Mouse (Mus musculus) embryo, embryonic 11 days (tissue): ENCODE results near the gene Esf1.
"Not testable (repeated sequence)": the region's sequence is repeated elsewhere in the genome, so short reads cannot be mapped to it uniquely, and the experiment has no call there.

Source experiments
- DNase-seq: peaks from one replicate; pipeline ENCODE4 v3.0.0-alpha.2; 2015

Gene Esf1

GRCm38 (mm10) chr2:140170127-140170802 is at the start of gene Esf1, which contains the start of gene Ndufaf5:
TSS of gene Esf1 (minus strand) at chr2:140170564.
TSS of gene Ndufaf5 (plus strand) at chr2:140170649.
- DNase-seq = peak; percentile 99

- no peak for DNase-seq
Observed at GRCm38 (mm10) chr2:140215965-140216364, 45.6 kb upstream of the Esf1 start.

- DNase-seq = no peak
Observed at GRCm38 (mm10) chr2:140215415-140215814, 45.1 kb upstream of the Esf1 start.

- no peak for DNase-seq
Observed at GRCm38 (mm10) chr2:140214519-140215027, 44.2 kb upstream of the Esf1 start.

- DNase-seq = no peak
Observed at GRCm38 (mm10) chr2:140203756-140204155, 33.4 kb upstream of the Esf1 start.

DNA sequence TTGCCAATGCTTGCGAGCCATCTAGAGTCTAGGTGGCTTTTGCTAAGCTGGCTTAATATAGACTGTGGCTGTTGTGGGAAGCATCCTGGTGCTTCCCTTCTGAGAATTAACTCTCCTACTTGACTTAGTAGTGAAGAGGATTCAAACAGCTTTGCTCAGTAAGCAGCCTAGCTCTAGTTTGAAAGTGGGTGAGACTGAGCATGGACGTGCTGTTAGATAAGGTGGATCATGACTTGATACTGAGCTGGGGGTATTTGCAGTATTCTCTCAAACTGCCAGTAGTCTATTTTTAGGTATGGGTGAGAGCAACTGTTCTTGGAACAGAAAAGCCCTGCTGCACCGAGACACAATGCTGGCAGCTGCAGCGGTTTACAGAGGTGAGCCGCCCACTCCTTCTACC is 32.2 kb upstream of the Esf1 start:
- no peak for DNase-seq

DNA sequence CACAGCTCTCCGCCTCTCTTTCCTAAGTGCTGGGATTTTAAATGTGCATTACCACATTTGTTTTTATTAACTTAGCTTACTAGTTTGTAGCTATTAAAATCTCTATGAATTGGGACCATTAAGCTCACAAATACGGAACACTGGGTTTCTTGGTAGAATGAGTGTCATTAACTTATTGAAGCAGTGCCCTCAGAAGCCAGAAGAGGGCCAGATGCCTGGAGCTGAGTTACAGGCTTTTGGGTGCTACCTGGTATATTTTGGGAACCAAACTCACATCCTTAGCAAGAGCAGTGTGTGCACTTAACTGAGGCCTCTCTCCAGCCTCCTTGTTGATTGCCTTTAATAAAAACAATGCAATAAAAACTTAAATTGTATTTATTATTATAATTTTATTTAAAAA is 30.3 kb upstream of the Esf1 start:
- peak; percentile 4 for DNase-seq

DNA sequence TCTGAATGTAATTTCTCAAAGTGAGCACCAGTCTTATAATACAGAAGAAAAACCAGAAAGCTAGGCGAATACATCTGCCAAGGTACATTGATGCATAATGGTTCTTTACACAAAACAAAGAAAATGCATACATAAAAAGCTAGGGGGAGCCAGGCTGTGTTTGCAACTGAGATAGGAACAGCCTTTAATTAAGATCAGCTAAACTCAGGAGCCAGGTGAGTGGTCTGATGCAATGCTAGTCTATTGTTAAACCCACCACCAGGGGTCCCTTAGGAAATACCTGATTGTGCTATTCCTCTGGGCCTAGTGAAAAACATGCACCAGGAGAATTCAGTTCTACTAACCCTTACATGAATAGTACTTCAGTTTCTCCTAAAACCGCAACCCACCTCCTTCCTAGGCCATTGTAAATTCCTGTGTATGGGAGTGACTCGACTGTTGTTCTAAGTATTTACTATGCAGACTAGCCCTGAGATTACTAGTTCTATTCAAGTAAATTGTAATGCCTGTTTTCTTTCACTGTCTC is 15.4 kb upstream of the Esf1 start:
- DNase-seq = not testable (repeated sequence)

- peak; percentile 65 for DNase-seq
Observed at GRCm38 (mm10) chr2:140170803-140171553, 614 bp upstream of the Esf1 start.

DNA sequence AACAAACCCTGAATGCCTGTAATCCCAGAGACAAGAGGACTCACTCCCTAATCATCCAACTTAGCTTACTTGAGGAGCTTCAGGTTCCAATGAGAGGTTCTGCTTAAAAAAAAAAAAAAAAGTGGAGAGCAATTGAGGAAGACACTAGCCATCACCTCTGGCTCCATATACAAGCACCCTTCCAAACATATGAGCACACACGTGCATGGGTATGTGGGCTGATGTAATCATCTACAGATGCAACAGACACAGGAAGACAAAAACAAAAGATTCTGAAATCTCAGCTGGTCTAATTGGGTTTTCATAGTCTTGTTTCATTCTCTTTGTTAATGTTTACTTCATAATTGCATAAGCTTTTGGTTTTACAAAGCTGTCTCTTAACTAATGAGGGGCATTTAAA is 1.3 kb downstream of the Esf1 start:
- DNase-seq = no peak

DNA sequence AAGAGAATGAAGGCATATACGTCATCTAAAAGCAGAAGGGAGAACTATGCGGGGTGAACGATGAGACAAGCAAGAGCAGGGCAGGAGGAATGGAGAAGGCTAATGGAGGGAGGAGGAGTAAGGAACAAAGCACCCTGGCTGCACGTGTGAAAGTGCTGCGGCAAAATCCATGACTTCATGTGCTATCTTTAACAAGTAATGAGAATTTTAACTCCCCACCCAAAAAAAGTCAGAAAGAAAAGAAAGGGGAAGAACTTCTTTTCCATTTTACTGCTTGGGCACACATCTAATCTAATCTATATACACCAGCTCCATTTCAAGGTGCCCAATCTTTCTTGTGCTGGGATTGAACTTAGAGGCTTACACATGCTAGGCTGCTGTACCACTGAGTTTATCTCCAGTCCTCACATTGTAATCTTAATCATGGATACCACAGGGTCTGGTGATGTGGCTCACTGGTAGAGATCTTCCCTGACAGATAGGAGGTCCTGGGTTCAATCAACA is 7.0 kb downstream of the Esf1 start:
- no peak for DNase-seq

DNA sequence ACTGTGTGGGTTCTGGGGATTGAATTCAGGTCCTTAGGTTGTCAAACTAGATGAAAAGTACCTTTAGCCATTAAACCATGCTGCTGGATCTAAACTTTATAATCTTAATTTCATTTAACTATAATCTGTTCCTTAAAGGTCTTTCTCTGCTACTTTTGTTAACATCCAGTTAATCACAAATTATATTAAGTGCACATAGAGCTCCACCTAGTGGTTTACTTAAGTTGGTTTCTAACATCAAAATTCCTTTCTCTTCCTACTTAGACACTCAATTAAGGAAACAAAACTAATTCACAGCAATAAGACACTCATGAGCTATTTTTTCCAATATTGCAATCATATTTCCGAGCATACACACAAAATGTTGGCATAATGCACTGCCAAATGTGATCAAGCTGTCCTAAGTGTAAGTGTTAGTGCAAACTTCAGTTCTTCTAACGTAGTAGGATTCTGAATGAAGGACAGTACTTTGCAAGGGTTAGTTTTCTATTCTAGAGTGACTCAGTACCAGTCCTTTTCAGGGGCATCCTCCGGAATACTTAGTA is 11.1 kb downstream of the Esf1 start:
- peak; percentile 55 for DNase-seq

DNA sequence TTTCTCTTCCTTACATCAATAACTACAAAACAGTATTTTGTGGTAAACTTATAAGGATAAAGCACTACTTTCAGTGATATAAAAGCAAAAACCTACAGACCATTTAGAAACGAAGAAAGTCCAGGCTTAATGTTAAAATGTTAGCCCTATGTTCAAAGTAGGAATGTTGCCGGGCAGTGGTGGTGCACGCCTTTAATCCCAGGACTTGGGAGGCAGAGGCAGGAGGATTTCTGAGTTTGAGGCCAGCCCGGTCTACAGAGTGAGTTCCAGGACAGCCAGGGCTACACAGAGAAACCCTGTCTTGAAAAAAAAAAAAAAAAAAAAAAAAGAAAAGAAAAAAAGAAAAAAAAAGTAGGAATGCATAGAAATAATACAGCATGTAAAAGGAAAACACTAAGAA is 18.6 kb downstream of the Esf1 start, which contains the start of gene Gm17374:
Gene Gm17374 (plus strand): TSS at position 301 of the 400 bp plus-strand sequence.
- not testable (repeated sequence) for DNase-seq

DNA sequence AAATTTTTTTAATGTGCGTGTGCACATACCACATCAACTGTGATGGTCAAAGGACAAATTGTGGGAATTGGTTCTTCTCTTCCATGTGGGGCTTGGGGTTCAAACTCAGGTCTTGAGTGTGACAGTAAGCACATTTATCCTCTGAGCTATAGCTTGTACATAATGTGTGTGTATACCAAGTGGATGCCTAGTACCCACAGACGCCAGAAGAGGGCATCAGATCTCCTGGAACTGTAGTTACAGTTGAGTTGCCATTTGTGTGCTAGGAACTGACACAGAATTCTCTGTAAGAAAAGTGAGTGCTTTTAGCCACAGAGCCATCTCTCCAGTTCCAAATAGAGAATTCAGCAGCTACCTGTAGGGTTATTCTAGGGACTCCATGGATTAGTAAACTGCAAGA is 44.8 kb downstream of the Esf1 start:
- no peak for DNase-seq

DNA sequence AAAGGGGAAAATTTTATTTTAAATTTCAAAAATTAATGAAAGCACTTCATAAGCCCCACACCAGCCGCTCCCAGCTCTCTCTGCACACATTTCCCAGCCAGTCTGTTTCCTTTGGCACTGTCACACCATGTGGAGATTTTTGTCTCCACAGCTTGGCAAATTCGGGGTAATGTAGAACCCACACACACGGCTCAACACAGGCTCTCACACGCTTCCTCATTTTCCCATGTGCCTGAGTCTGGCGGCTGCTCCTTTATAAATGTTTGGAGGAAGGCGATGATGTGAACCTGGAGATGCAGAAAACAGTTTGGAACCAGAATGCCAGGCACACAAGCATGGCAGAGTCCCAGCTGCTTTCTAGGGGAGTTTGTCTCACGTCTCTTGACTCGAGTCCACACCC is 56.5 kb downstream of the Esf1 start:
- no peak for DNase-seq

DNA sequence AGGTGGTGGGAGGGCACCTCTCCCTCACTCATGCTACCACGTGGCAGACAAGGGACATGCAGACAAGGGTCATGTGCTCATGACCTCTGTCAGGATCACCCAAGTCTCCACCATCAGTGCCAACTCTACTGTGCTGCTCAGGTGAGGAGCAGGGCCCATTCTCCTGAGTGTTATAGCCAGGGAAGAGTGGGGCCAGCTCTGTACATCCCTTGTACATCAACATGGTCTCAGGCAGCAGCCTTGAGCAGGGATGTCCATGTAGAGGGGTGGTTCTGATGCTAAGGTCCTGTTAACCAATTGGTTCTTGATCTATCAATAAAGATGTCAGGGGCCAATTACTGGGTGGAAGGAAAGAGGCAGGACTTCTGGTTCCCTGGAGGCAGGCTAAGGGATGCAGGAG is 61.4 kb downstream of the Esf1 start:
- DNase-seq = no peak

- DNase-seq = no peak
Observed at GRCm38 (mm10) chr2:140107641-140108040, 62.7 kb downstream of the Esf1 start.

- DNase-seq = no peak
Observed at GRCm38 (mm10) chr2:140104951-140105350, 65.4 kb downstream of the Esf1 start.

DNA sequence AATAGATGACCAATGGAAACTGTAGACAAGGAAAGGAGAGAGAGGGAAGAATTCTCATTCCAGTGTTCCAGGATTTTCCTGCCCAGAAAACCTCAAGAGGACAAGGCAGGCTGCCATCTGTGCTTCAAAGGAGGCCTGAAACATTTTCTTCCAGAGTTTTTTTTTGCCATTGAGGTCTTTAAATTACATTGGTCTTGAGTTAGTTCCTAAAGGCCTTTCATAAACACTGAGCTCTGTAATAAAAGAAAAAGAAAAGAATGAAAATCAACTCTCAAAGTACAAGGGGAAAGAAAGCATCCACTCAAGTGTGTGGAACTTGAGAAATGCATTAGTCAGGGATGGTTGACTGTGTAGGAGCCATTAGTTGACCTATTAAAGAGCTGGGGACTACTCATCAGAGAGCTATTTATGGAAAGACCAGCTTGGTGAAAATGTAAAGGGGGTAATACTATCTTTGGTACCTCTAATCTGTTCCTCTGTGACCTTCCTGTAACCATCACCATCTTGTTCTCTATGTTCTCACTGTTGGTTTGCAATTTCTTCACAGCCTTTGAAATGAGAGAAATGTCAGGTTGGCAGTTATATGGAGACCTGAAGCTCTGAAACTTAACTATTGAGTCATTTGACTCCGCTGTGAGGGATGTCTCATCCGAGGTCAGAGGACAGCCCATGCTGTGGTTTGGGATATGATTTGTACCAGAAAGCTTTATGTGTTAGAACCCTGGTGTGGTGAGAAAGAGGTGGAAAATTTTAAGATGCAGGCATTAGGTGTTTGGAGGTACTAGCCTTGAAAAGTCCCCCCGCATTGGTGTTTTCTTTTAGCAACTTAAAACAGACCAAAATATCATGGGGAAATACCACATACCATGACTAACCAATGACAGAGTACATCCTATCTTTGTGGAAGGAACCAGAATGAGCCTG is 69.6 kb downstream of the Esf1 start:
- DNase-seq = no peak

GRCm38 (mm10) chr2:140099971-140100370 is 70.4 kb downstream of the Esf1 start:
- no peak for DNase-seq

DNA sequence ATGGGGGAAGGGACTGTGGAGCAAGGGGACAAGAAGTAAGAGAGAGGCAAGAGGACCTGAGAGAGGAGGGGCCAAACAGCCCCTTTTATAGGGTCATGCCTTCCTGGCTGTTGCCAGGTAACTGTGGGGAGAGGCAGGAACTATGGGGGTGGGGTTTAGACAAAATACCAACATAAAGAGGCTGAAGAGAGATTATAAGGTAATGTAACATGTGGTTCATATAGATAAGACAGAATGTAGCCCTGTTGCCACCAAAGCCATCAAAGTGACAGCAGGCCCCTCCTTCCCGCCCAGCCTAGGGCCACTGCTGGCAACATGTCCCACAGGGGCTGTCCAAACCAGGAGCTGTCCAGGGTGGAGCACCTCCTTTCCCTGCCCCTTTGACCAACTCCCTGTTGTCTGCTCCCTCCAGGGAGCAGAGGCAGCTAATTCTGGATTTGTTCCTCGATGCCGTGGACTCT is 73.2 kb downstream of the Esf1 start:
- no peak for DNase-seq

DNA sequence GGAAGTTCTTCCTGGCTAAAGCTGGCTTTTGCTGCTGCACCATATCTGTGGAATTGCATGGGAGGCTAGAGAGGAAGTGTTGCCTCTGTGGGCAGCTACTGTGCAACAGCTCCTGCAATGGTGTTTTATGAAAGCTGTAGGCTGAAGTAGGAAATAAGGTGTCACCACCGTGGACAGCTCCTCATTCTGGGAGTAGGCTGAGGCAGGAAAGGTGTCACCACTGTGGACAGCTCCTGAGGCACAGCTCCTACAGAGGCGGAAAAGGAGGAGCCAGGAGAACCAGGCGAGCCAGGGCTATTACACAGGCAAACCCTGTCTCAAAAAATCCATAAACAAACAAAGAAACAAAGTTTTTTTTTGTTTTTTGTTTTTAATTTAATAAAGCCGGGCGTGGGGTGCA is 74.3 kb downstream of the Esf1 start:
- DNase-seq = no peak
